12 mouse cellular contexts compared by ENCODE assay signal in genomic region chr5:43456018-43456417, GRCm38 (mm10). TPM values are rescaled to one million over a fixed set of nuclear protein-coding genes. Genes with fewer than 3 reads are reported as not detected.
DNase-seq lines count a peak whose midpoint lies in the region; ATAC-seq lines count a peak whose summit lies in the region.
"Had no signal": no experiment of that assay in that cellular context is flagged by ENCODE, and none has a peak within 500 bp of the region (broad histone marks: within the 10 kb centered on the region; RNA-seq: fewer than 3 reads in every experiment).

No protein-coding gene starts in this region.

- no peaks in the 10 kb centered on the region for H3K27me3 ChIP-seq in kidney, embryonic 15.5 days
- H3K27me3 ChIP-seq in embryonic facial prominence, embryonic 14.5 days (replicated peaks; ENCODE audit: control insufficient read depth, insufficient read depth, low read length) = no peaks in the 10 kb centered on the region
- H3K27me3 ChIP-seq: midbrain, embryonic 12.5 days had no signal

- H3K36me3 ChIP-seq in kidney, embryonic 15.5 days = no peaks in the 10 kb centered on the region
- H3K36me3 ChIP-seq in embryonic facial prominence, embryonic 14.5 days (ENCODE audit: control insufficient read depth, insufficient read depth, low read length) = no peaks in the 10 kb centered on the region
- H3K36me3 ChIP-seq: midbrain, embryonic 12.5 days had no signal

- no peak overlapping the region for H3K27ac ChIP-seq in kidney, embryonic 15.5 days
- no peak overlapping the region; the same call in 1 of the 2 replicates for H3K27ac ChIP-seq in embryonic facial prominence, embryonic 14.5 days (replicated peaks; ENCODE audit: low read depth, low read length)
- H3K27ac ChIP-seq: midbrain, embryonic 12.5 days had no signal

- 0 out of 2 replicates have a peak, but pooled peaks have one; percentile 64 for ATAC-seq in kidney, embryonic 15.5 days (replicated peaks; ENCODE audit: low FRiP score)
- ATAC-seq in embryonic facial prominence, embryonic 14.5 days (ENCODE audit: low read depth) = peak; percentile 79; the same call in 1 of the 2 replicates

- H3K4me2 ChIP-seq in kidney, embryonic 15.5 days = no peak overlapping the region
- no peak overlapping the region for H3K4me2 ChIP-seq in embryonic facial prominence, embryonic 14.5 days (ENCODE audit: low read depth, low read length)
- H3K4me2 ChIP-seq: midbrain, embryonic 12.5 days had no signal

- H3K4me1 ChIP-seq in kidney, embryonic 15.5 days = no peaks in the 10 kb centered on the region
- no peaks in the 10 kb centered on the region for H3K4me1 ChIP-seq in embryonic facial prominence, embryonic 14.5 days (ENCODE audit: control insufficient read depth, insufficient read depth, low read length)
- H3K4me1 ChIP-seq: midbrain, embryonic 12.5 days had no signal

- intact Hi-C loops in heart, postnatal 14 days (cut with DNase I) = no loop called here

- DNase-seq in kidney, adult 9 months = no peak
- peak; percentile 70 for DNase-seq in embryonic facial prominence, embryonic 14.5 days (ENCODE audit: low spot score)
- peak; percentile 58 to 66 for DNase-seq in heart, postnatal 14 days
- peak; percentile 15 to 50 for DNase-seq in lung, postnatal 4 days
- no peak for DNase-seq in natural killer cell, adult 2 months (ENCODE audit: low spot score in 2 of 2)
- no peak for DNase-seq in cerebellum, adult 8-10 months
- DNase-seq in layer of hippocampus, adult 9-10 months (ENCODE audit: low spot score) = no peak
- DNase-seq: gastrocnemius, postnatal 25 days; thymus, adult 18-20 months had no signal

- H3K4me3 ChIP-seq in kidney, embryonic 15.5 days (replicated peaks) = no peak overlapping the region
- H3K4me3 ChIP-seq in embryonic facial prominence, embryonic 14.5 days (ENCODE audit: low read depth, low read length) = no peak overlapping the region
- H3K4me3 ChIP-seq: midbrain, embryonic 12.5 days had no signal

- H3K9me3 ChIP-seq in kidney, embryonic 15.5 days (replicated peaks) = no peaks in the 10 kb centered on the region
- no peaks in the 10 kb centered on the region for H3K9me3 ChIP-seq in embryonic facial prominence, embryonic 14.5 days (ENCODE audit: control insufficient read depth, low read length)
- H3K9me3 ChIP-seq: midbrain, embryonic 12.5 days had no signal

- H3K9ac ChIP-seq in kidney, embryonic 15.5 days = no peak overlapping the region
- no peak overlapping the region for H3K9ac ChIP-seq in embryonic facial prominence, embryonic 14.5 days (ENCODE audit: low read depth, low read length)
- H3K9ac ChIP-seq: midbrain, embryonic 12.5 days had no signal

- WGBS in kidney, embryonic 15.5 days = 48% methylated on average over 3 of the region's 3 CpGs
- WGBS in embryonic facial prominence, embryonic 14.5 days = 34% methylated on average over 3 of the region's 3 CpGs

RNA-seq across cellular contexts. Expression of gene C1qtnf7, which starts 59.3 kb away (rescaled TPM):
- 3.5 and 5.0 TPM in 2 replicates for polyA plus RNA-seq in kidney, embryonic 15.5 days (2015; fragmentation: Nextera tagmentation; extraction: Ambion mirVana)
- polyA plus RNA-seq in embryonic facial prominence, embryonic 14.5 days (2014; fragmentation: Nextera tagmentation; extraction: Ambion mirVana) = 19.7 and 20.1 TPM in 2 replicates
- total RNA-seq in heart, postnatal 14 days (2021) = 10 to 100 TPM in 1 of 2 experiments, 1 to 10 TPM in 1; 8.0 to 10.2 TPM
- total RNA-seq: common myeloid progenitor, adult 5-6 weeks had no signal

Comparison
In these comparisons a context has a peak if more than half of its experiments do, and no peak if none do; other contexts are left out.
1. DNase-seq: peak in embryonic facial prominence, embryonic 14.5 days (single experiment), heart, postnatal 14 days (2 of 2) and lung, postnatal 4 days (2 of 2); none in kidney, adult 9 months (single experiment), natural killer cell, adult 2 months (0 of 2), cerebellum, adult 8-10 months (single experiment) and layer of hippocampus, adult 9-10 months (single experiment).